Mouse (Mus musculus): ENCODE results near the gene Tsga10. TPM values are rescaled to one million over a fixed set of nuclear protein-coding genes. Genes with fewer than 3 reads are reported as not detected.

Tsga10 gene
- polyA plus RNA-seq, 1 experiment: 0.10 TPM

DNA sequence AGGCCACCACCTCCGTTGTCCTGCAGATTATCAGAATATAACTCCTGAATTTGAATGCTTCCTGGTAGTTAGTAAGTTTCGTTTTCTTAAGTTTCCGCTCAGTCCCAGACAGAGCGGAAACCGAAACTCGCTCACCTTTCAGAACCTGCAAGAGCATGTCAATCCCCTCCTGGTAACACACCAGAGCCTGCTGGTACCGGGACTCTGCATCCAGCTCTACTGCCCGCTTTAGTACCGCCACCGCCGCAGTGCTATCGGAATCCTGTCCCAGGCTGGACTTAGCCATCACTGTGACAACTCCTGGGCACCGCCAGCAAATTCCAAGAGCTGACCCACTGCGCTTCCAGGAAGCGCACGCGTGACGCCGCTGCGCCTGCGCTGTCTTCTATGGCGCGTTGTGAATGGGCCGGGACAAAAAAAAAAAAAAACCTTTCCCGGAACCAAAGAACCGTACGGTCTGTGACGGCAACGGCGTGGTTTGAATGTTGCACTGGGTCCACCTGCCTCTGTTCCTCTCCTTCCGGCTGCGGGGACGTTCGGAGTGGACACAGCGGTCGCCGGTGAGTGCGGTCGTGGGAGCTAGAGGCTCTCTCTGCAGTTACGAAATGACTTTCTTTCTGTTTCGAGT is 23.9 kb upstream of the Tsga10 start, which contains the start of the genes Mitd1 and Mrpl30:
Gene Mitd1, minus strand, starts transcription at position 387 of the 628 bp plus-strand sequence.
Gene Mrpl30, plus strand, starts transcription at position 453 of the 628 bp plus-strand sequence.
- peaks cover 12% of the 10 kb centered on the region for H3K36me3 ChIP-seq (ENCODE audit: control insufficient read depth, insufficient read depth, low read length)
- peak within 1 kb of the TSS; percentile 96 for H3K27ac ChIP-seq (ENCODE audit: insufficient read depth, low read depth, low read length)
- no peaks in the 10 kb centered on the region for H3K27me3 ChIP-seq (ENCODE audit: control insufficient read depth, insufficient read depth, low read length)
- peaks cover 5% of the 10 kb centered on the region; the same call in 1 of the 2 replicates for H3K4me1 ChIP-seq (ENCODE audit: control insufficient read depth, insufficient read depth, insufficient read length, low read length)
- WGBS: under 1% methylated on average over 41 of the region's 41 CpGs
- TF ChIP-seq CTCF (IDR thresholded peaks at IDR 0.05; ENCODE audit: extremely low read depth, insufficient read length, insufficient replicate concordance, low read depth, low read length) (no peak), POLR2A (IDR thresholded peaks at IDR 0.05; ENCODE audit: low read depth, low read length) (peak; percentile 78)
- H3K4me3 ChIP-seq (ENCODE audit: low read depth, low read length): peak within 1 kb of the TSS; percentile 87

DNA sequence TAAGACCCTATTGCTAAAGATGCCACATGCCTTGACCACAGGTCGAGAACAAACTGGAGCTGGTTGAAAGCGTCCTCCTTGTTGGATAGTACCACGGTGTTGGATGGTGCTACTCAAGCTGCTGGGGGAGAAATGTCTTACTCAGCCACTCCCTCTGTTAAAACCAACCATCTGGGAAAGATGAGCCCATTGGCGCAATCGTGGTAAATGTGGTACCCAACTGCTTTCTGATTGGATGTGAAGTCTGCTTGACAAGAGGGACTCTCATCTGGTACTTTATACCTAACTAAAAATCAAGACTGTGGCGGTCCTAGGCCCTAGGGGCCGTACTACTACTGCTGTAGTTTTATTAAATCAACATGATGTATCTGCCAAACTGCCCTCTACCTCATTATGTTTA is 23.0 kb upstream of the Tsga10 start:
- WGBS: 74% methylated on average over 7 of the region's 7 CpGs
- Histone ChIP-seq H3K36me3 (ENCODE audit: control insufficient read depth, insufficient read depth, low read length) (peaks cover 9% of the 10 kb centered on the region), H3K4me3 (ENCODE audit: low read depth, low read length) (no peak overlapping the region), H3K27me3 (ENCODE audit: control insufficient read depth, insufficient read depth, low read length) (no peaks in the 10 kb centered on the region), H3K4me1 (ENCODE audit: control insufficient read depth, insufficient read depth, insufficient read length, low read length) (peaks cover 5% of the 10 kb centered on the region; the same call in 1 of the 2 replicates), H3K27ac (ENCODE audit: insufficient read depth, low read depth, low read length) (peak overlapping the region; percentile 96; the same call in 1 of the 2 replicates)
- TF ChIP-seq CTCF (IDR thresholded peaks at IDR 0.05; ENCODE audit: extremely low read depth, insufficient read length, insufficient replicate concordance, low read depth, low read length) (no peak), POLR2A (IDR thresholded peaks at IDR 0.05; ENCODE audit: low read depth, low read length) (no peak)

DNA sequence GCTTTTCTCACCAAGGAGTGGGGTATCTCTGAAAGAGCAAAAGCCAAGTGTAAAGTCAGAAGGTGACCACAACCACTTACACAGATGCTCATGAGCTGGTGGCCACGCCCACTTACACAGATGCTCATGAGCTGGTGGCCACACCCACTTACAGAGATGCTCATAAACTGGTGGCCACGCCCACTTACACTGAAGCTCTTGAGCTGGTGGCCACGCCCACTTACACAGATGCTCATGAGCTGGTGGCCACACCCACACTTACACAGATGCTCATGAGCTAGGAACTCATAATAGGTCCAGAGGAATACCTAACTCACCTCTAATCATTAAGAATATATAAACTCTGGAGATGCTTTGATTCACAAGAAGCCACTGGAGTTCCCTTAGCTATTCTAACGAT is 18.2 kb upstream of the Tsga10 start:
- Histone ChIP-seq H3K36me3 (ENCODE audit: control insufficient read depth, insufficient read depth, low read length) (peaks cover 26% of the 10 kb centered on the region), H3K27ac (ENCODE audit: insufficient read depth, low read depth, low read length) (no peak overlapping the region), H3K27me3 (ENCODE audit: control insufficient read depth, insufficient read depth, low read length) (no peaks in the 10 kb centered on the region), H3K4me1 (ENCODE audit: control insufficient read depth, insufficient read depth, insufficient read length, low read length) (peaks cover 3% of the 10 kb centered on the region; the same call in 1 of the 2 replicates), H3K4me3 (ENCODE audit: low read depth, low read length) (no peak overlapping the region)
- TF ChIP-seq CTCF (IDR thresholded peaks at IDR 0.05; ENCODE audit: extremely low read depth, insufficient read length, insufficient replicate concordance, low read depth, low read length) (no peak), POLR2A (IDR thresholded peaks at IDR 0.05; ENCODE audit: low read depth, low read length) (no peak)
- 75% methylated on average over 4 of the region's 4 CpGs for WGBS

DNA sequence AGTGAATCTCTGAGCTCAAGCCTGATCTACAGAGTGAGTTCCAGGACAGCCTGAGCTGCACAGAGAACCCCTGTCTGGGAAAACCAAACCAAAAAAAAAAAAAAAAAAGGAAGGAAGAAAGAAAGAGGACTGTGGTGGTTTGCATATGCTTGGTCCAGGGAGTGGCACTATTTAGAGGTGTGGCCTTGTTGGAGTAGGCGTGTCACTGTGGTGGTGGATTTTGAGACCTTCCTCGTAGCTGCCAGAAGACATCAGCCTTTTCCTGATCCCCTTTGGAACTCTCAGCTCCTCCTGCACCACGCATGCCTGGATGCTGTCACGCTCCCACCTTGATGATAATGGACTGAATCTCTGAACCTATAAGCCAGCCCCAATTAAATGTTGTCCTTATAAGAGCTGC is 17.2 kb upstream of the Tsga10 start:
- H3K27me3 ChIP-seq (ENCODE audit: control insufficient read depth, insufficient read depth, low read length): no peaks in the 10 kb centered on the region
- 75% methylated on average over 4 of the region's 4 CpGs for WGBS
- no peaks in the 10 kb centered on the region for H3K4me1 ChIP-seq (ENCODE audit: control insufficient read depth, insufficient read depth, insufficient read length, low read length)
- H3K4me3 ChIP-seq (ENCODE audit: low read depth, low read length): no peak overlapping the region
- no peak overlapping the region for H3K27ac ChIP-seq (ENCODE audit: insufficient read depth, low read depth, low read length)
- TF ChIP-seq CTCF (IDR thresholded peaks at IDR 0.05; ENCODE audit: extremely low read depth, insufficient read length, insufficient replicate concordance, low read depth, low read length): no peak
- no peak for TF ChIP-seq POLR2A (IDR thresholded peaks at IDR 0.05; ENCODE audit: low read depth, low read length)
- peaks cover 35% of the 10 kb centered on the region for H3K36me3 ChIP-seq (ENCODE audit: control insufficient read depth, insufficient read depth, low read length)

DNA sequence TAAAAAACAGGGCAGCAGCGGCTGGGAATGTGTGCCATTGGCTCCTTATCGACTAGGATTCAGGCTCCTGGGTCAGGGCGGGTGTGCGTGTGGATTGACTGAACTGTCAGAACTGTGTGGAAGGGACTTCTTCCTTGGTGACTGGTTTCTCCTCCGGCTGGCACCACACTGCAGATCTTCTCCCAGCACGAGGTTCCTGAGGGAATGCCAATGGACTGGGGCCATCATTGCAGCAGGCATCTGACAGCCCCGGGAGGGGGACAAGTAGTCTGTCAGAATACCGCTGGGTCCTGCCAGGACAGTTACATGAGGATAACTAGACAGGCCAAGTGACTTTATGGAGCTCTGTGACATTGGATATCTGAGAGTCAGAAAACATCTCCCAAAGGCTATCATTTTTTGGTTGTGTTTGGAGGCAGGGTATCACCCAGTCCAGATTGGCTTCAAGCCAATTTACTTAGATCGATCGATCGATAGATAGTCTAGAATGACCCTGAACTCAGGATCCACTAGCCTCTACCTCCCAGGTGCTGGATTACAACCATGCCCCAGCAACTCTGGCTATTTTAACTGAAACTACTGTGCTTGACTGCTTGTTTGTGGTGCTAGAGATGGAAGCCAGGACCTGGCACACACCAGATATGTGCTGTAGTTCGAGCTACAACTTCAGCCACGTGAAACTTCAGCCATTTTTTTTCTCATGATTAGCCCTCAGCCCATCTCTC is 11.7 kb upstream of the Tsga10 start:
- 92% methylated on average over 13 of the region's 13 CpGs for WGBS
- H3K27ac ChIP-seq (ENCODE audit: insufficient read depth, low read depth, low read length): no peak overlapping the region
- TF ChIP-seq CTCF (IDR thresholded peaks at IDR 0.05; ENCODE audit: extremely low read depth, insufficient read length, insufficient replicate concordance, low read depth, low read length) (no peak), POLR2A (IDR thresholded peaks at IDR 0.05; ENCODE audit: low read depth, low read length) (no peak)
- H3K27me3 ChIP-seq (ENCODE audit: control insufficient read depth, insufficient read depth, low read length): no peaks in the 10 kb centered on the region
- no peaks in the 10 kb centered on the region for H3K4me1 ChIP-seq (ENCODE audit: control insufficient read depth, insufficient read depth, insufficient read length, low read length)
- peaks cover 41% of the 10 kb centered on the region for H3K36me3 ChIP-seq (ENCODE audit: control insufficient read depth, insufficient read depth, low read length)
- H3K4me3 ChIP-seq (ENCODE audit: low read depth, low read length): no peak overlapping the region

DNA sequence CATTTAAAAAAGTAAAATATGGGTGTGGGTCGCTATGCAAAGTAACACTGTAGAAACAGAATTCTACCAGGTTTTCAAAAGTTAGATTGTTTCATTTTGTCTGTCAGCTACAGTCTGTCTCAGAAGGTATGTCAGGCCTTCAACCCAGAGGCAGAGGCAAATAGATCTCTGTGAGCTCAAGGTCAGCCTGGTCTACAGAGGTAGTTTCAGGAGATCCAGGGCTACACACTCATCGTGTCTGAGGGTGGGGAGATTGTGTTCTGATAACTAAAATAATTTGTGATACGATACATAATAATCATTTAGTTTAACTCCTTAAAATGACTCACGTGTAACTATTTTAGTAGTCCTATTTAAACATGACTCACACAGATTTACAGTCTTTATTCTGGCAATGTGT is 6.9 kb upstream of the Tsga10 start:
- 43% methylated on average over 4 of the region's 4 CpGs for WGBS
- Histone ChIP-seq H3K36me3 (ENCODE audit: control insufficient read depth, insufficient read depth, low read length) (peaks cover 16% of the 10 kb centered on the region), H3K4me1 (ENCODE audit: control insufficient read depth, insufficient read depth, insufficient read length, low read length) (peaks cover 2% of the 10 kb centered on the region; the same call in 1 of the 2 replicates), H3K4me3 (ENCODE audit: low read depth, low read length) (no peak overlapping the region), H3K27me3 (ENCODE audit: control insufficient read depth, insufficient read depth, low read length) (no peaks in the 10 kb centered on the region), H3K27ac (ENCODE audit: insufficient read depth, low read depth, low read length) (no peak overlapping the region)
- TF ChIP-seq CTCF (IDR thresholded peaks at IDR 0.05; ENCODE audit: extremely low read depth, insufficient read length, insufficient replicate concordance, low read depth, low read length) (no peak), POLR2A (IDR thresholded peaks at IDR 0.05; ENCODE audit: low read depth, low read length) (no peak)
